Mouse (Mus musculus) intestine, embryonic 14.5 days (tissue): ENCODE measurements around the gene Pebp1. TPM values are rescaled to one million over a fixed set of nuclear protein-coding genes. Genes with fewer than 3 reads are reported as not detected.

ENCODE experiments used
- ATAC-seq: fragments of 200-750 bp; cut with Nextera tagmentation; replicated peaks from 2 replicates; pipeline ENCODE4 v1.8.0; 2017; ENCODE audit warnings: low read depth, moderate number of reproducible peaks, moderate TSS enrichment, moderate library complexity; ENCODE audit not compliant: low FRiP score, low TSS enrichment
- DNase-seq: peaks from one replicate; pipeline ENCODE4 v3.0.0-alpha.2; 2018; ENCODE audit warnings: low spot score
- H3K27ac ChIP-seq: fragments of 300-500 bp; sonication (generic); 2 replicates; pipeline ENCODE4 v1.5.1; 2014; ENCODE audit warnings: low read depth, mild to moderate bottlenecking, control low read depth
- H3K27me3 ChIP-seq: fragments of 300-500 bp; sonication (generic); replicated peaks from 2 replicates; pipeline ENCODE4 v1.6.1; 2014; ENCODE audit warnings: low read length, control low read depth; ENCODE audit not compliant: control insufficient read depth, insufficient read depth
- H3K36me3 ChIP-seq: fragments of 300-500 bp; sonication (generic); 2 replicates; pipeline ENCODE4 v1.6.1; 2014; ENCODE audit warnings: low read length, control low read depth; ENCODE audit not compliant: control insufficient read depth, insufficient read depth
- H3K4me1 ChIP-seq: fragments of 300-500 bp; sonication (generic); replicated peaks from 2 replicates; pipeline ENCODE4 v1.6.1; 2014; ENCODE audit warnings: low read length, control low read depth, mixed read lengths; ENCODE audit not compliant: control insufficient read depth, insufficient read depth
- H3K4me2 ChIP-seq: fragments of 300-500 bp; sonication (generic); 2 replicates; pipeline ENCODE4 v1.6.1; 2014; ENCODE audit warnings: low read length
- H3K4me3 ChIP-seq: fragments of 300-500 bp; sonication (generic); 2 replicates; pipeline ENCODE4 v1.5.1; 2014; ENCODE audit warnings: low read depth, low read length, control low read depth, mixed read lengths
- H3K9ac ChIP-seq: fragments of 300-500 bp; sonication (generic); 2 replicates; pipeline ENCODE4 v1.6.1; 2014; ENCODE audit warnings: mild to moderate bottlenecking, low read length
- H3K9me3 ChIP-seq: fragments of 300-500 bp; sonication (generic); 2 replicates; pipeline ENCODE4 v1.6.1; 2016; ENCODE audit warnings: low read length, control low read depth; ENCODE audit not compliant: control insufficient read depth
- WGBS: fragments of 180-500 bp; shearing (Covaris S2); extraction: QIAGEN DNeasy Blood & Tissue Kit; methylation state at CpG from one replicate; pipeline ENCODE4 v1.1.7; 2014; 5-methylcytosine and 5-hydroxymethylcytosine counted together
- polyA plus RNA-seq: library from polyadenylated mRNA; unstranded; fragments of >200 nt; fragmentation: Nextera tagmentation; extraction: Ambion mirVana; gene quantifications from 2 replicates; pipeline ENCODE4 v1.2.1, GENCODE M21; 2014

Pebp1 gene
- 747 and 803 TPM in 2 replicates for polyA plus RNA-seq

GRCm38 (mm10) chr5:117286831-117287822 lies at the start of gene Pebp1:
TSS of gene Pebp1 (minus strand) at chr5:117287625.
- H3K4me1 ChIP-seq: peaks cover 13% of the 10 kb centered on the region
- ATAC-seq (peak; percentile 94), DNase-seq (peak; percentile 96)
- H3K9me3 ChIP-seq: no peaks in the 10 kb centered on the region
- H3K27ac ChIP-seq: peak within 1 kb of the TSS; percentile 54
- no peaks in the 10 kb centered on the region for H3K27me3 ChIP-seq
- H3K4me2 ChIP-seq: peak within 1 kb of the TSS; percentile 69
- H3K9ac ChIP-seq: peak within 1 kb of the TSS; percentile 89
- H3K4me3 ChIP-seq: peak within 1 kb of the TSS; percentile 73
- peaks cover 31% of the 10 kb centered on the region for H3K36me3 ChIP-seq
- WGBS: under 1% methylated on average over 75 of the region's 77 CpGs

- ATAC-seq (peak; percentile 50; the same call in 1 of the 2 replicates), DNase-seq (no peak)
- Histone ChIP-seq H3K27me3 (no peaks in the 10 kb centered on the region), H3K9ac (no peak overlapping the region), H3K27ac (no peak overlapping the region), H3K4me1 (no peaks in the 10 kb centered on the region), H3K9me3 (peaks cover 3% of the 10 kb centered on the region; the same call in 1 of the 2 replicates), H3K36me3 (0 out of 2 replicates have a peak, but pooled peaks cover 3% of the 10 kb centered on the region), H3K4me3 (no peak overlapping the region), H3K4me2 (no peak overlapping the region)
- 76% methylated on average over 7 of the region's 7 CpGs for WGBS
These were observed 43.0 kb upstream of the Pebp1 start for GRCm38 (mm10) chr5:117330457-117330856.

DNA sequence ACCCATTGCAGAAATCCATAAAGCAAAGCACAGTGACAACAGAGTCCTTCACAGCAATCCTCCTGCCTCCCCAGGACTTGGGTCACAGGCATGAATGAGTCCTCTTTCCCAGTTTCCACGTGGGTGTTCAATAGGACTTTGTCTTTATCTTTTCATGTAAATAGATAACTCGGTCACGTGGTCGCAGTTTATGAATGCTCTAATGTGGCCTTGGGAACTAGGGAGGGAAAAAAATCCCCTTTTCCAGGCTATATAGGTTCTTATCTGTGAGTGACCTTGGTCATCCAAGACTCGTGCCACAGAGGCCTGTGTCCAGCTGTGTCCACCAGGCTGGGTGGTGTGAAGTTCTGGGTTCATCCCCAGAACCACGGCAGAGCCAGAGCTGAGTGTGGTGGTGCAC lies 39.0 kb upstream of the Pebp1 start:
- Histone ChIP-seq H3K9me3 (no peaks in the 10 kb centered on the region), H3K27me3 (no peaks in the 10 kb centered on the region), H3K4me1 (no peaks in the 10 kb centered on the region), H3K36me3 (peaks cover 7% of the 10 kb centered on the region; the same call in 1 of the 2 replicates), H3K4me3 (no peak overlapping the region), H3K4me2 (no peak overlapping the region), H3K27ac (no peak overlapping the region), H3K9ac (no peak overlapping the region)
- ATAC-seq (no peak; the same call in 1 of the 2 replicates), DNase-seq (no peak)
- WGBS: 65% methylated on average over 6 of the region's 6 CpGs

DNA sequence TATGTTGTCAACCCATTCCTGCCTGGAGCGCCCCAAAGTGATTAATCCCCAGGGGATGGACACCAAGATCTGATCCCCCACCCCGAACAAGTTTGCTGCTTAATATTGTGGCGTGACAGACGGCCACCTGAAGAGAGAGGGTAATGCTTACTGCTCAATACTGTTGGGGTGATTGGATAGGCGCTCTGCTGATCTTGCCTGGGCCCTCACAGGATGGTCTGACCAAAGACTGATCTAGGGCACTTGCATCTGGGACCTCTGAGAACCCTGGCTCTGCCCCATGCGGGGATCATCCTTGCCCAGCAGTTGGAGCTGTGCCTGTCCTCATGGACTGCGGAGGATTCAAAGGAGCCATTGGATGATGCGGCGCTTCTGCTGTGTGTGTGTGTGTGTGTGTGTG lies 36.3 kb upstream of the Pebp1 start:
- H3K27ac ChIP-seq: no peak overlapping the region
- H3K9ac ChIP-seq: no peak overlapping the region
- DNase-seq: no peak
- H3K4me2 ChIP-seq: no peak overlapping the region
- peaks cover 7% of the 10 kb centered on the region; the same call in 1 of the 2 replicates for H3K36me3 ChIP-seq
- 85% methylated on average over 9 of the region's 9 CpGs for WGBS
- peaks cover 6% of the 10 kb centered on the region; the same call in 1 of the 2 replicates for H3K4me1 ChIP-seq
- H3K9me3 ChIP-seq: no peaks in the 10 kb centered on the region
- no peak for ATAC-seq
- H3K4me3 ChIP-seq: no peak overlapping the region
- no peaks in the 10 kb centered on the region for H3K27me3 ChIP-seq

GRCm38 (mm10) chr5:117318741-117319629 lies 31.6 kb upstream of the Pebp1 start, which contains the start of gene Vsig10:
TSS of gene Vsig10 (plus strand) at chr5:117319083.
- peak; percentile 87 for DNase-seq
- peak within 1 kb of the TSS; percentile 90 for H3K4me2 ChIP-seq
- peak within 1 kb of the TSS; percentile 57 for H3K4me3 ChIP-seq
- no peaks in the 10 kb centered on the region for H3K9me3 ChIP-seq
- no peaks in the 10 kb centered on the region for H3K36me3 ChIP-seq
- WGBS: under 1% methylated on average over 78 of the region's 81 CpGs
- H3K27me3 ChIP-seq: no peaks in the 10 kb centered on the region
- peak; percentile 74 for ATAC-seq
- peaks cover 14% of the 10 kb centered on the region for H3K4me1 ChIP-seq
- peak within 1 kb of the TSS; percentile 87 for H3K27ac ChIP-seq
- peak within 1 kb of the TSS; percentile 85 for H3K9ac ChIP-seq

- WGBS: 28% methylated on average over 9 of the region's 9 CpGs
- no peaks in the 10 kb centered on the region for H3K9me3 ChIP-seq
- H3K4me3 ChIP-seq: no peak overlapping the region
- H3K27ac ChIP-seq: peak overlapping the region; percentile 67
- DNase-seq (peak; percentile 71), ATAC-seq (0 out of 2 replicates have a peak, but pooled peaks have one; percentile 18)
- no peaks in the 10 kb centered on the region for H3K36me3 ChIP-seq
- no peaks in the 10 kb centered on the region for H3K27me3 ChIP-seq
- H3K4me2 ChIP-seq: no peak overlapping the region; the same call in 1 of the 2 replicates
- H3K4me1 ChIP-seq: peaks cover 12% of the 10 kb centered on the region
- H3K9ac ChIP-seq: no peak overlapping the region
These were observed 27.4 kb upstream of the Pebp1 start for GRCm38 (mm10) chr5:117314587-117315428.

DNA sequence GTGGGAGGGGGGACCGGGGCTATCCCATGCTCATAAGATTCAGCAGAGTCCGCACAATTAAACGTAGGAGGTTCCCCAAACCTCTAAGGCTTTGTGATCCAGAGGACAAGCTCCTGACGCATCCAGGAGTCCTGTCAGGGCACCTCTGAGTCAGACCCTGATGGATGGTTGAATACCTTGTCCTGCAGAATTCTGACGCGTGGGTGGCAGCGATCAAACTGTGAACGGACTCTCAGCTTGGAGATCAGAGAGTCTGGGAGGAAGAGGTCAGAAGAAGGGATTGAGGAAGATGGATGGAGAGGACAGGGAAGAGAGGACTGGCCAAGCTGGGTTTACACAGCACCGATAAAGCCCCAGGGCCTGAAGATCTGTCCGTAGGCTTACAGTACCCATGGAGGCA lies 26.5 kb upstream of the Pebp1 start:
- Histone ChIP-seq H3K9ac (0 out of 2 replicates have a peak overlapping the region, but pooled peaks have one; percentile 2), H3K4me2 (peak overlapping the region; percentile 49), H3K4me1 (peaks cover 12% of the 10 kb centered on the region), H3K27me3 (no peaks in the 10 kb centered on the region), H3K4me3 (peak overlapping the region; percentile 27), H3K36me3 (no peaks in the 10 kb centered on the region), H3K9me3 (no peaks in the 10 kb centered on the region), H3K27ac (peak overlapping the region; percentile 67)
- DNase-seq: no peak
- 24% methylated on average over 10 of the region's 10 CpGs for WGBS
- no peak for ATAC-seq
